Mouse (Mus musculus) ES-CJ7 (cell line): ENCODE results near the gene Ssu72.
"Not testable (repeated sequence)": the region's sequence is repeated elsewhere in the genome, so short reads cannot be mapped to it uniquely, and the experiment has no call there.

ENCODE experiments used
- DNase-seq: peaks from one replicate; pipeline ENCODE4 v3.0.0; 2011; ENCODE audit warnings: low read depth, low spot score

Gene Ssu72

DNA sequence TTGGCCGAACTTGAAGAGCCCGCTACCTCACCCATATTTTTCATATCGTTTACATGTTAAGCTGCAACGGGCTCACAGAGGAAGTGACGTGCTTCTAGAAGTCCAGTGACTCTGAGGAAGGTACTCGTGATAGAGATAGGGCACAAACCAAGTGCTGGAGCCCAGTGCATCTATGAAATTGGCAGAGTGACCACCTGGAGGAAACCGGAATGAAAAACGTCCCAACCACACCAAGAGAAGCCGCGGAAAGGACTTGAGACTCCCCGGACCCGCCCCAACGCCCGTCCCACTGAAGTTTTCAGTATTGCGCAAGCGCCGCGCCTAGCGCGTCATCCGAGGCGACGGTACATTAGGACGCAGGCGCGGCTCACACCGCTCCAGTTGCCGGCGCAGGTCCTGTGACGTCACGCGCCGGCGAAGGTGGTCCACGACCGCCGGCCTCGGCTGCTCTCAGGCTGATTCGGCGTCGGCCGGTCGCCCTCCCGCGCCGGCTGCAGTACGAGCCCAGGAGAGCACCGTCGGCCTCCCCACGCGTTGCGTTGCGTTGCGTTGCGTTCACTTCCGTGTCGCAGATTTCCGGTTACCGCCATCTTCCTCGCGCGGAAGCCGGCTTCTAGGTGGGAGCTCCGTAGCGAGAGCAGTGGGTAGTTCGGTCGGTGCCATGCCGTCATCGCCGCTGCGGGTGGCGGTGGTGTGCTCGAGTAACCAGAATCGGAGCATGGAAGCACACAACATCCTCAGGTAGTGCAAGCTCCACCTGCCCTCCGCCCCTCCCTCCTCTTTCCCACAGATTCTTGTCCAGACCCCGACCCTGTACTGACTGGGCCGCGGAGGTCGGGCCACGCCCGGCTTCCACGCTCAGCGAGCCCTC is at the start of gene Ssu72:
Gene Ssu72 (plus strand): TSS at position 80 of the 871 bp plus-strand sequence.
- DNase-seq = peak; percentile 96

DNA sequence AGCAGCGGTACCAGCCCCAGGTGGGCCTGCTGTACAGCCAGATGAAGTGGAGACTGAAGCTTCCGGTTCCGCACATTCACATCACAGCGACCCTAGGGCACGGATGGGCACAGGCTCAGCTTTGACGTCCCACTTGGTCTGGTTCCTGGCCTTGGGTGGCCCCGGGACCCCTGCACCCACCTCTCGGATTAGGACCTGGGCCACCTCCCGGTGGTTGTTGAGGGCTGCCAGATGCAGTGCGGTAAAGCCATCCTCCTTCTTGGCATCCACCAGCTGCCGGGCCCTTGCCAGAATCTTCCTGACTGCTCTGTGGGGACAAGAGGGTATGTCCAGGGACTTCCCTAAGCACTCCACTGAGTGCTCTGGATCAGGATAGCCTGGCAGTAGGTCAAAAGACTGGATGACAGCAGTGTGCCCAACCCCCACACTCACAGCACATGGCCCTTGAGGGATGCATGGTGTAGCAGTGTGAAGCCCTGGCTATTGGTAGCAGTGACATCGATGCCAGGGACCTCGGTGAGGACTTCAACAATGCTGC is 48.3 kb upstream of the Ssu72 start:
- no peak for DNase-seq

DNA sequence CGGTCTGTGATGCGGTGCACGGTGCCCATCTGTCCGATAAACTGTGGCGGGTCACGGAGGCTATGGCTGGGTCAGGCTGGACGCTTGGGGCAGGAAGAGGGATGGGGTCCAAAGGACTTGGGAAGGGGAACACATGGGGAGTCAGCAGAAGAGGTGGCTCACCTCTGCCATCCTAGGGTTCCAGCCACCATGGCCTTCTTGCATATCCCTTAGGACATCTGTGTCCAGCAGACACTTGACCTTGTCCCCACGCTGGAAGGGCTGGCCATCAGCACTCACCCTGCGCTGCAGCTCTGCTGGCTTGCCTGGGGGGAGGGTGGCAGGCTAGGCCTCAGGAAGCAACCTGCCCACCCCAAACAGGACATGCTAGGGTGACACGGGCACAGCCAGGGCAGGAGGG is 45.6 kb upstream of the Ssu72 start:
- DNase-seq = no peak

DNA sequence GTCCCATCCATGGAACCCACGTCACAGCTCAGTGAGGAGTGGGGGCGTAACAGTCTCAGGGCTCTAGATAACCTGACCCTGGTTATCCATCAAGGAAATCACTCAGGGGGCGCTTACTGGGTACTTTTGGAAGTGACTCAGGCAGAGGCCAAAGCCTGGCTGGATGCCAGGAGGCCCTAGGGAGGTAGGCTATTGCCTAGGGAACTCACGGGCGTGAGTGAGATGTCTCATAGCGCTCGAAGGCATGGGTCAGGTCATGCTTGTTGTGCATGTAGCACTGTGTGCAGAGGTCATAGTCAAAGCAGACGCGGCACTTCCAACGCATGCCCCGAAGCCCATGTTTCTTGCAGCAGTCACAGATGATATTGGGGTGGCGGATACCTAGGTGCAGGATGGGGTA is 44.0 kb upstream of the Ssu72 start:
- no peak for DNase-seq

DNA sequence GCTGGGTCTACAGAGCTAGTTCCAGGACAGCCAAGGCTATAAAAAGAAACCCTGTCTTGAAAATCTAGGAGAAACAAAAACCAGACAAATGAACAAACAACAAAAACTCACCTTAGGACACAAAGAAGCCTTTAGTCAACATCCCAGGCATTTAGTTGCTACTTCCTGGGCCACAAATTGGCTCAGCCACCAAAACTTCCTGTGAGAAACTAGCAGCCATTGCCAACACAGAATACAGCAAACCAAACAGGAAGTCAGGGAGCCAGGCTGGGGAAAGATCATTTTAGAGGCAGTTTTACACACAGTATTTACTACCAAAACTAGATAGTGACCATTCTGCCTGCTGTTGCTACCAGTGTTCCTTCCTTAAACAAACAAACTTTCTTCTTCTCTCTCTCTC is 37.7 kb upstream of the Ssu72 start:
- no peak for DNase-seq

DNA sequence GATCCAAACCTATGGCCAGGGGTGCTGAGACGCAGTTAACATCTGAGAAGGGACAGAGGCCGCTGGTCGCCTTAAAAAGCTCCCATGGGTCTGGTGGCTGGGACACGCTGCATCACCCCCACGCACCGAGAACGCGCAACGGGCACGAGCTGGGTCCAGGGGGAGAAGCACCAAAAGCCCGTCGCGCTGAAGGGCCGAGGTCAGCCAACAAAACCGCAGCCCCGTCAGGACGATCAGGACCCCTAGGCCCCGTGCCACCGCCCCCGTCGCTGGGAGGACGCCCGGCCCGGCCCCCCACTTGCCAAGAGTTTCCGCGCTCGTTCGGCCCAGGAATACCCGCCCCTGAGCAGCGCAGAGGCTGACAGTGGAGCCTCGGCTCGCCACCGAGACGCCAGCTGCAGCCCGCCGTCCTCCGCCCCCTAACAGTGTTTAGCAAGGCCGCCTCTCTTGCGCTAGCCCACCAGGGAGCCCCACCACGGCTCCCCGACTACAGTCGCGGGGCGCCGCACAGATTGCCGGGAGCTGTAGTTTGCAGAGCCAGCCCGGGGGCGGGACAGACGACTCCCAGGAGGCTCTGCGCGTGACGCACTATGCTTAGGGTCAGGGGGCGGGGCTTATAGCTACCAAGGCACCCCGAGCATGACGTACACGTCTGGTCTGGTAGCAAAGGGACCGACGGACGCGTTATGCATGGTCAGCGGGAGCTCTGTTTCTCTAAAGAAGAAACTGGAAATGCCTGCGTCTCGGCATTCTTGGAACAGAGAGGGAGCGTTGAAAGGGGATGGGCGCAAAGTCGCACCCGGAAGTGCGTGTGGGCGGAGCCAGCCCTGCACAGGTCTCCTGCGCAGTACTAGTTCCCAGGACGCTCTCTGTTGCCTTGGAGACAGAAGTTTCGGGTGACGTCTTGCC is 35.7 kb upstream of the Ssu72 start, which contains the start of gene Mib2:
Gene Mib2 (minus strand): TSS at position 510 of the 909 bp plus-strand sequence.
- peak; percentile 98 for DNase-seq

DNA sequence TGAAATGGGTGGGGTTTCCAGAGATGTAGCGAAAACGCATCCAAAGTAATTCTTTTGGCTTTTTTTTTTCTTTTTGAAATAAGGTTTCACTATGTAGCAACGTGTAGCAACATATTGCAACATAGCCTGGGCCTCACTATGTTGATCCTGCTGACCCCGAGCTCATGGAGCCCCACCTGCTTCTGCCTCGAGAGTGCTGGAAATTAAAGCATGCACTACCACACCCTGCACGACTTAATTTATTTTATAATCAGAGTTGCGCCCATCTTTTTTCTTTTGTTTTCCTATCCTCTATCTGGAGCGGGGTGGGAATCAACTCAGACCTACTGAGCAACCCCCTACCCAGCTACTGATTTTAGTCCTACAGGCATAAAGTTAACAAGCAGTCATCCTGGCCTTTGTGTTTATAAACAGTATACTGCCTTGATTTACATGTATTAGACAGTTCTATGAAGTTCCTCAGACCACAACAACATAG is 35.0 kb upstream of the Ssu72 start:
- DNase-seq = no peak

DNA sequence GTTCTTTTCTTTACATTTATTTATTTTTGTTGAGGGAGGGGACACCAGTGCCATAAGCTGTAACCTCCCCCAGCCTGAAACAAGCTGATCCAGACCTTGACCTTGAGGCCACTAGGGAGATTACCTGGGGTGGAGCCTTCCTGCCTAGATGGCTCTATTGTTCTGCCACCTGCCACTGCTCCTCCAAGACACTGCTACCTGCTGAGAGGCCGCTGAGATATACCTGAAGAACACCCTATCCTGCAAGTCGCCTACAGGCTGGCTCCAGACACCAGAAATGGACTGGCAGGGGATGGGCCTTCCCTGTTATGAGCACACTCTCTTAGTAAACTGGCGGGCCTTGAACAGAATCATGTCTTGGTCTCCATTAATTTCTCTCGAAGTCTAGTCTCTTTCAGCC is 34.4 kb upstream of the Ssu72 start:
- peak; percentile 93 for DNase-seq

DNA sequence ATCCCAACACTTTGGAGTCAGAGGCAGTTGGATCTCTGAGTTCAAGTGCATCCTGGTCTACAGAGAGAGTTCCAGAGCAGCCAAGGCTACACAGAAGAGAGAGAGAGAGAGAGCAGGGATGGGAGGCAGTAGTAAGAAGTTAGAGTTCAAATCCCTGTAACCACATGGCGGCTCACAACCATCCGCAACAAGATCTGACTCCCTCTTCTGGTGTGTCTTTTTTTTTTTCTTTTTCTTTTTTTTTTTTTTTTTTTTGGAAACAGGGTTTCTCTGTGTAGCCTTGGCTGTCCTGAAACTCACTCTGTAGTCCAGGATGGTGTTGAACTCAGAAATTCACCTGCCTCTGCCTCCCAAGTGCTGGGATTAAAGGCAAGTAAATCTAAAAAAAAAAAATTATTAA is 32.5 kb upstream of the Ssu72 start:
- no peak for DNase-seq

DNA sequence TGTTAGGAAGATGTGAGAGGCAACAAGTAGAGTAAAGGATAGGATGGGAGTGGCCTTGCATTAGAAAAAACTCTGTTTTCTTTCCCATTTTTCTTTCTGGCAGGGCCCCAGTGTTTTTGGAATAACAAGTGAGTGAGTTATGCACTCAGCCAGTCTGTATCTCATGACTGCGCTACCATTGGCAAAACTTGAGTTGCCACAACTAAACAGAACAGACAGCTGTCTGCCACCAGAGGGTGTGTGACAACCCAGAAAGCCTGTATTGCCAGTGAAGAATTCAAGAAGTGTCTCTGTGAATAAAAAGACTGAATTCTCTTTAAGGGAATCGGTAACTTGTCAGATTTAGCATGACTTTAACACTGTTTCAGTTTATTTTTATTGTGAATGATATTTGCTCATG is 28.6 kb upstream of the Ssu72 start:
- no peak for DNase-seq

DNA sequence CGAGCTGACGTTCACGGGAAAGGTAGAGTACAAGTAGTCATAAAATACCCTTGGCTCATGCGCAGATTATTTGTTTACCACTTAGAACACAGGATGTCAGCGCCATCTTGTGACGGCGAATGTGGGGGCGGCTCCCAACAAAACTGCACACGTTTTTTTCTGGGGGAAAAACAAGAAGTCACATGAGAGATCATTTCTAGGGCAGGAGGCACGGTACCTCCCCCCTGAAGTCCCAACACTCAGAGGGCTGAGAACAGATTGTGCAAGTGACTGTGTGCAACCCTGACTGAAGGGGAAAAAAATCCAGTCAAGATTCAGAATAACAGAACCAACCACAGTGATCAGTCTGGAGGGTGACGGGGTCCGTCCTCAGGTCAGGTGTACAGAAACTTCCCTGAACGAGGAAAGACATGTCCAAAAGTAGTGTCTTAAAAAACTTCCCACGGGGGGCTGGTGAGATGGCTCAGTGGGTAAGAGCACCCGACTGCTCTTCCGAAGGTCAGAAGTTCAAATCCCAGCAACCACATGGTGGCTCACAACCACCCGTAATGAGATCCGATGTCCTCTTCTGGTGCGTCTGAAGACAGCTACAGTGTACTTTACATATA is 20.8 kb upstream of the Ssu72 start:
- not testable (repeated sequence) for DNase-seq

DNA sequence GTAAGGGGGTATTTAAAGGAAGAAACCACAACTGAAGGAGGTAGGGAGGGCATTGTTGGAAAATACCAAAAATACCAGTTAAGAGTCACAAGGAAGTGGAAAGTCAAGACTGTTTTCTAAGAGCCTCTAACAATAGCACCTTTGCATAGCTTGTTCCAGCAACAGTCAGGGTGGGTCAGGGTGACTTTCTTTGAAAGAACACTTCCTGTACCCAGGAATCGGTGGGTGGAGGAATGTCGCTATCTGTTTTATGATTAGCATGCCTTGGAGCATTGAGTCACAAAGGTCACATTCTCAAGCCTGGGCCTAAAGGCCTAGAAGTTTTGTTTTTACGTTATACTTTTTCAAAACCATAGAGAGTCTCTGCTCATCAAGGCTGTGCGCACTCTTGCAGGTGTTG is 16.8 kb upstream of the Ssu72 start:
- not testable (repeated sequence) for DNase-seq

DNA sequence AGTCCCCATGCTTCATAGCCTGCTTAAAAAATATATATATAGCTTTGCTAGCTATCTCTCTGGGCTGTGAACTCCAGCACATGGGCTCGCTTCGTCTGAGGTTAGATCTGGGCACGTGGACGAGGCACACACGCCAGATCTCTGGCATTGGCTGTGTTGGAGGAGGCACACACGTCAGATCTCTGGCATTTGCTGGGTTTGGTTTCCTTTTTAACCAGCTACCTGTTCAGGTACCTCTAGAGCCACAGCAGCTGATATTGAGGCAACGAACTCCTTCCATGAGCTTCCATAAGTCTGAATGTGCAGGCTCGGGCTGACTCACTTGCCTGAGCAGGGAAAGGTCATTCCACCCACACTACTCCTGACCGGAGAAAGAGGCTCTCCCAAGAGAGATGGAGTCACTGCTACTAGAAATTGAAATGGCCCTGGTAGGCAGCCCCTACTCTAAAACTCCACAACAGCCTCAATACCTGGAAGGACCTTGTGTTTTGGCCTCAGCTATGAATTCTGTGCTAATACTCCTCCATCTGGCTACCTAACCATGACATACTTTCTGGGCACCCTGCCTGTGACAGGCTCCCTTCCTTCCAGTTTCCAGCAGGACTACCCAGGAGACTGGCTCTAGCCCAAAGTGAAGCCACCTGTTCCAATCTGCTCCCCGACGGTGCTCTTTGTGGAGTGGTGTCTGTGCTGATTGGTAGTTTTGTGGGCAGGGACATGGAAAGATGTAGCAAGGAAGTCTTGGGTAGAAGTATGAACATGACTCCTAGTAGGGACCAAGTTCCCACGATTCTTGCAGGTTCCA is 13.8 kb upstream of the Ssu72 start:
- DNase-seq = no peak

DNA sequence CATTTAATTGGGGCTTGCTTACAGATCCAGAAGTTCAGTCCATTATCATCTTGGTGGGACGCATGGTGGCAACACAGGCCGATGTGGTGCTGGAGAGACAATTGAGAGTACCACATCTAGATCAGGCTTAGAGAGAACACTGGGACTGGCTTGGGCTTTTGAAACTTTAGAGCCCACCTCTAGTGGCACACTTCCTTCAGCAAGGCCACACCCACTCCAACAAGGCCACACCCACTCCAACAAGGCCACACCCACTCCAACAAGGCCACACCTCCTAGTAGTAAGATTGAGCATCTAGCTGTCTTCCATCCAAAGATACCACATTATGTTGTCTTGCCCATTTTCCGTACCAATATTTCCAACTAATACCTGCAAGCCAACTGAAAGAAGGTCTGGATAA is 12.2 kb upstream of the Ssu72 start:
- DNase-seq = peak; percentile 50

DNA sequence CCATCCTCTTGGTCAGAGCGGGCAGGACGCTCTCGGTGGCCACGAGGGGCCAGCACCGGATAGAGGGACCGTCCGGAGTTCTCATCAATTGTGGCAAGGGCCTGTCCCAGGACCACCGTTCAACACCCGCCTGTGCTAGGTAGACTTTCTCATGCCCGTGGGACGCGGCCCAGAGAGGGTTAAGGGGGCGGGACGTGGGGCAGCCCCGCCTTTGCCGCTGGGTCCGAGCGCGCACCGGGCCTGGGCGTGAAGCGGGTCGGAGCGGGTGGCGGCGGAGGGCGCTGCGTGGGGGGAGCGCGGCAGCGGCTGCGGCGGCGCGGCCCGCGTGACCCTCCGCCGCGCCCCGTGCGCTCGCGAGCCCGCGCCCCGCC is 10.5 kb upstream of the Ssu72 start, which contains the start of gene Fndc10:
Gene Fndc10 (plus strand): TSS at position 232 of the 371 bp plus-strand sequence.
- peak; percentile 60 for DNase-seq

DNA sequence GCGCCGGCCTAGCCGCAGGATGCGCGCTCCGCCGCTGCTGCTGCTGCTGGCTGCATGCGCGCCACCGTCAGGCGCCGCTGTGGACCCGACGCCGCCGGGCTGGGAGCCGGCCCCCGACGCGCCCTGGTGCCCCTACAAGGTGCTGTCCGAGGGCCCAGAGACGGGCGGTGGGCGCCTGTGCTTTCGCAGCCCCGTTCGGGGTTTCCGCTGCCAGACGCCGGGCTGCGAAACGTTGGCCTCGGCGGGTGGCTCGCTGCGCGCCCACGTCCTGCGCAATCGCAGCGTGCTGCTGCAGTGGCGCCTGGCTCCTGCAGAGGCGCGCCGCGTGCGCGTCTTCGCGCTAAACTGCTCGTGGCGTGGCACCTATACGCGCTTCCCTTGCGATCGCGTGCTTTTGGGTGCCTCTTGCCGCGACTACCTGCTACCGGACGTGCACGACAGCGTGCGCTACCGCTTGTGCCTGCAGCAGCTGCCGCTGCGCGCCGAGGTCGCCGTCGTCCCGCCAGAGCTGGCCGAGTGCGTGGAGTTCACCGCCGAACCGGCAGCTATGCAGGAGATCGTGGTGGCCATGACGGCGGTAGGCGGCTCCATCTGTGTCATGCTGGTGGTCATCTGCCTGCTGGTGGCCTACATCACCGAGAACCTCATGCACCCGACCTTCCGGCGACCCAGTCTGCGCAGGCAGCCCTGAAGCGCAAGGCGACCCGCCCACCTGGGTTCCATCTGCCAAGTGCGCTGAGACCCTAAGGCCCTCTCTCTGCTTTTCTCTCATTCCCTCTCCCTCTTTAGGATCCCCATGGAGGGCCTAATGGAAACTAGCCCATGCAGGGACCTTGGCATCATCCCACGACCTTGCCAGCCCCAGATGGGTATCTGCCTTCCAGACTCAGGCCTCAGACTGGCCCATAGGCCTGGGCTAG is 9.9 kb upstream of the Ssu72 start:
- peak; percentile 74 for DNase-seq

DNA sequence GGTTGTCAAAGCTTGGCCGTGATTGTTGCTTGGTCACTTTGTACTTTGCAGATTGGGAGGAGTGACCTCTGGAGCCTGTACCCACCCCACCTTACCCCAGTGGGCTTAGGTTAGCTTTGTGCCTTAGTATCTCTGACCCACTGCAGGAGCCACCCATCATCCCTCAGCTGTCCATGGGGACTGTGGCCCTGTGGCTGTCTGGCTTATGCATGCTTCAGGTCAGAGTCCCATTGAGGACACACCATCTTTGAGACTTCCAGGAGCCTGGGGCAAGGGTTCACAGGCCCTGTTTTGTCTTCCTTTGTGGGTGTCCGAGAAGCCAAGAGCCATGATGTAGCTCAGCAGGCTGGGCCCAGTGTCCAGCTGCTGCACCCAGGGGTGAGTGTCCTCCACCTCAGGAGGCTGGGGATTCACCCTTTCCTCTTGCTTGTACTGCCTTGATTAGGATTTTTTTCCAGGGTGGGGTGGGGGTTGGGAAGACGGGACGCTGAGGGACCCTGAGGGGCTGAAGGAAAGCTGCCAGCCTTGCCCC is 9.0 kb upstream of the Ssu72 start:
- DNase-seq = no peak

DNA sequence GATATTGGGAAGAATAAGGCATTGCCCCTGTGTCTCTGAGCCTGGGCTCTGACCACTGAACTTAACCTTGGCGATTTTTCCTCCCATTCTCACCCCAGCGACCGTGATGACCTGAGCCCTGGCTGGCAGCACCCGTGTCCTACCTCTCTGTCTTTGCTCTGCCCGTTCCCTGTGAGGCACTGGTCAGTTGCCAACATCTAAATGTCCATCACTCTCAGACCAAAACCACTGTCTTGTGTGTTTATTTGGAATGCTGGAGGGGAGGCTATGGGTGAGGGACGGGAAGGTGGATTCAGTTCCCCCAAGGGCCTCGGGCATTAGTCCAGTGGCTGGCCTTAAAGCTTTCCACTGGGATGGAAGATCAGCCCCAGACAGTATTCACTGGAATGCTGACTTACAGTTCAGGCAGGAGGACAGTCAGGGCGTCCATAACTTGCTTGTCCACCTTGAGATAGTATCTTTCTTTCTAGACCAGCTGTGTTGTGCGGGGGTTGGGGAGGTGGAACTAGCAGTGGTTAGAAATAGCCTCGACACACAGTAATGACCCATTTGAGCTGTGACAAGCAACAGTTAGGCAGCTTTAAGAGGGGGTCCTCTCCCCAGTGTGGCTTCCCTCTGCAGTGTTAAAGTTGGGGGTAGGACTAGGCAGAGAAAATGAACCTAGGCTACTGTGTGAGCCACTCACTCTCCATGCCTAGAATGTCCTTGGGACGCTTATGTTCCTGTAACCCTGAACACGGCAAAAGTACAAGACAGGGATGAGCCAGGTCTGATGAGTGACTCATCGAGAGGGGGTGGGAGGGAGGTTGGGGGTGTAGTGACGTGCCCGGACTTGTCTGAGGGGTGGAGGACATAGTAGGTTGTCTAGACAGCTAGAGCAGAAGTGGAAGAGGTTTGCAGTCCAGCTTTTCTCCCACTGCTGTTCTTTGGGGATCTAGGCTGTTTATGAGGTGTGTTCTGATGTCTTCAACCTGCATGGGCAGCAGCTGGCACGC is 8.0 kb upstream of the Ssu72 start:
- peak; percentile 82 for DNase-seq
